Mouse (Mus musculus) megakaryocyte, embryonic 14.5 days (primary cell): ENCODE data around the gene Rbfox2.

ENCODE experiments used
- FLI1 ChIP-seq: IDR thresholded peaks from 2 replicates; pipeline ENCODE4 v1.6.1; 2012; ENCODE audit warnings: low read length, inconsistent platforms, mixed read lengths
- GATA1 ChIP-seq: IDR thresholded peaks from 3 replicates; pipeline ENCODE4 v1.6.1; 2012; ENCODE audit warnings: mixed read lengths, low read length, inconsistent platforms, borderline replicate concordance

- TF ChIP-seq FLI1 (no peak), GATA1 (no peak)
These were observed 153.7 kb downstream of the Rbfox2 start for GRCm38 (mm10) chr15:77153088-77153546.
